Mouse (Mus musculus) hindbrain, embryonic 16.5 days (tissue): ENCODE data around the gene Atp8b5. TPM values are rescaled to one million over a fixed set of nuclear protein-coding genes. Genes with fewer than 3 reads are reported as not detected.

Experiments used
- ATAC-seq: fragments of 200-750 bp; cut with Nextera tagmentation; 2 replicates; pipeline ENCODE4 v1.8.0; 2017; ENCODE audit warnings: moderate TSS enrichment, moderate library complexity
- H3K27ac ChIP-seq: fragments of 300-500 bp; sonication (generic); 2 replicates; pipeline ENCODE4 v1.5.1; 2014; ENCODE audit warnings: low read depth, mild to moderate bottlenecking, control low read depth, low read length, moderate library complexity
- H3K27me3 ChIP-seq: fragments of 300-500 bp; sonication (generic); replicated peaks from 2 replicates; pipeline ENCODE4 v1.6.1; 2014; ENCODE audit warnings: low read length; ENCODE audit not compliant: control insufficient read depth, insufficient read depth
- H3K36me3 ChIP-seq: fragments of 300-500 bp; sonication (generic); 2 replicates; pipeline ENCODE4 v1.6.1; 2014; ENCODE audit warnings: mild to moderate bottlenecking, low read length, moderate library complexity, mixed read lengths; ENCODE audit not compliant: control insufficient read depth, insufficient read depth
- H3K4me1 ChIP-seq: fragments of 300-500 bp; sonication (generic); 2 replicates; pipeline ENCODE4 v1.6.1; 2014; ENCODE audit warnings: low read depth, low read length; ENCODE audit not compliant: control insufficient read depth, insufficient read depth
- H3K4me2 ChIP-seq: fragments of 300-500 bp; sonication (generic); 2 replicates; pipeline ENCODE4 v1.6.1; 2014; ENCODE audit warnings: mild to moderate bottlenecking, low read length, control low read depth, moderate library complexity
- H3K4me3 ChIP-seq: fragments of 300-500 bp; sonication (generic); 2 replicates; pipeline ENCODE4 v1.5.1; 2014; ENCODE audit warnings: mild to moderate bottlenecking, low read length, control low read depth, moderate library complexity
- H3K9ac ChIP-seq: fragments of 300-500 bp; sonication (generic); 2 replicates; pipeline ENCODE4 v1.6.1; 2014; ENCODE audit warnings: low read depth, mild to moderate bottlenecking, control low read depth, low read length, moderate library complexity
- H3K9me3 ChIP-seq: fragments of 300-500 bp; sonication (generic); 2 replicates; pipeline ENCODE4 v1.6.1; 2014; ENCODE audit warnings: mild to moderate bottlenecking, low read length, moderate library complexity; ENCODE audit not compliant: control insufficient read depth
- WGBS: fragments of 180-500 bp; shearing (Covaris S2); extraction: QIAGEN DNeasy Blood & Tissue Kit; methylation state at CpG from one replicate; pipeline ENCODE4 v1.1.7; 2014; 5-methylcytosine and 5-hydroxymethylcytosine counted together
- polyA plus RNA-seq: library from polyadenylated mRNA; unstranded; fragments of >200 nt; fragmentation: Nextera tagmentation; extraction: Ambion mirVana; gene quantifications from 2 replicates; pipeline ENCODE4 v1.2.1, GENCODE M21; 2015

Atp8b5 gene
- polyA plus RNA-seq, 1 experiment from 2014 or later = 0.60 TPM

DNA sequence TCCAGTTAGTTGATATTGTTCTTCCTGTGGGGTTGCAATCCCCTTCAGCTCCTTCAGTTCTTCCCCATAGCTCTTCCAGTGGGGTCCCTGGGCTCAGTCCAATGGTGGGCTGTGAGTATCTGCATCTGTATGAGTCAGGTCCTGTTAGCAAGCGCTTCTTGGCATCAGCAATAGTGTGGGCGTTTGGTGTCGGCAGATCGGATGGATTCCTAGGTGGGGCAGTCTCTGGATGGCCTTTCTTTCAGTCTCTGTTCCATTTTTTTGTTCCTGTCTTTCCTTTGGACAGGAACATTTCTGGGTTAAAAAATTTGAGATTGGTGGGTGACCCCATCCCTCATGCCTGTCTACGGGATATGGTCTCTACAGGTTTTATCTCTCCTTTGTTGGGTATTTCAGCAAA lies 18.5 kb downstream of the Atp8b5 start:
- 94% methylated on average over 5 of the region's 5 CpGs for WGBS
- Histone ChIP-seq H3K36me3 (no peaks in the 10 kb centered on the region), H3K27me3 (no peaks in the 10 kb centered on the region), H3K9ac (no peak overlapping the region), H3K9me3 (no peaks in the 10 kb centered on the region), H3K27ac (no peak overlapping the region), H3K4me1 (no peaks in the 10 kb centered on the region), H3K4me3 (no peak overlapping the region), H3K4me2 (no peak overlapping the region)
- ATAC-seq = no peak

- H3K36me3 ChIP-seq = no peaks in the 10 kb centered on the region
- no peak overlapping the region for H3K27ac ChIP-seq
- no peak overlapping the region for H3K4me3 ChIP-seq
- H3K4me1 ChIP-seq = no peaks in the 10 kb centered on the region
- WGBS = 79% methylated on average over 3 of the region's 3 CpGs
- H3K9me3 ChIP-seq = no peaks in the 10 kb centered on the region
- H3K4me2 ChIP-seq = no peak overlapping the region
- no peaks in the 10 kb centered on the region for H3K27me3 ChIP-seq
- ATAC-seq = no peak
- no peak overlapping the region for H3K9ac ChIP-seq
Observed at GRCm38 (mm10) chr4:43287305-43287704, 20.3 kb downstream of the Atp8b5 start.

DNA sequence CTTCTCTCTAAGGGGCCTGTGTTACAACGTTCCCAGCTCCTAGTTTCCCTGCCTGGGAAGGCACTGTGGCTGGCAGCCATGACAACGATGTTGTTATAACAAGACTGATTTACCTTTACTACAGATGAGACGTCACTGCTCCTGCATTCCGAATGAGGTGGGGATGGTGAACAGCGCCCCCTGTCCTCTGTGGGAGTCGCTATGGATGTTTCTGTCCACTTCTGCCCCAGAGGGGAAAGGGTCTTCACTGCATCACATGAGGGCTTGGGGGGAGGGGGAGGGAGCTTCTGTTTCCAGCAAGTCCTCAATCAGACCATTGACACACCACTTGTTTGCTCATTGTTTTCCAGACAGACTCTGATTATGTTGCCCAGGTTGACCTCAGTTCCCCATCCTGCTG lies 27.0 kb downstream of the Atp8b5 start:
- no peak for ATAC-seq

DNA sequence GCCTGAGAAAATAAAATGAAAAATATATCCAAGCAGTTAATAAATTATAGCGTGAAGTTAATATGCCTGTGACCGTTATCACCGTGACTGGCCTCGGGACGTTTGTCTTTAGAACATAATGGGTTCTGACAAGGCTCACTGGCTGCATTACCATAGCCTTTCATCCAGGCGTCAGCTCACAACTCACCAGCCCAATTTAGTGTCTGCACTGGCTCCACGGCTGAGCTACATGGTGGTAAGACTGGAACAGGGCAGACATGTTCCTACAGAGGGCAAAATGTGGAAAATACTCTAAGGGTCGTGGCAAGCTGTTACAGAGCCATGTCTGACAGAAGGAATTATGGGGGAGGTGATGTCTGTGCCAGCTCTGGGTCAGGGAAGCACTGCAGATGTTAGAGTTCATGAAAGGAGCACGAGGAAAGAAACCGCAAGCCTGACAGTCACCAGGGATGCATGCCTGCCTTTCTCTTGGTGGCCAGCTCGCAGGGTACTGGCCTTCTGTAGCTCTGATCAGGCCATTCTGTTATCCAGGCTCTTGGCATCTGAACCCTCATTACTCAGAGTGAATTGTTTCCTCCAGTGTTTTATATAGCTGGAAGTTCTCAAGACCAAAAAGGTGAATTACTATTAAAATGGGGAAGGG lies 42.9 kb downstream of the Atp8b5 start:
- Histone ChIP-seq H3K27ac (no peak overlapping the region), H3K36me3 (no peaks in the 10 kb centered on the region), H3K9ac (no peak overlapping the region), H3K9me3 (no peaks in the 10 kb centered on the region), H3K4me1 (peaks cover 2% of the 10 kb centered on the region; the same call in 1 of the 2 replicates), H3K4me3 (no peak overlapping the region), H3K4me2 (no peak overlapping the region), H3K27me3 (no peaks in the 10 kb centered on the region)
- peak; percentile 45; the same call in 1 of the 2 replicates for ATAC-seq
- WGBS = 14% methylated on average over 11 of the region's 11 CpGs

More for the DNA sequence above, 27.0 kb downstream of the Atp8b5 start:
- Histone ChIP-seq H3K4me2 (no peak overlapping the region), H3K9me3 (no peaks in the 10 kb centered on the region), H3K36me3 (no peaks in the 10 kb centered on the region), H3K9ac (no peak overlapping the region), H3K4me1 (no peaks in the 10 kb centered on the region), H3K4me3 (no peak overlapping the region), H3K27me3 (no peaks in the 10 kb centered on the region), H3K27ac (no peak overlapping the region)
- WGBS = 31% methylated on average over 6 of the region's 6 CpGs

GRCm38 (mm10) chr4:43321536-43321935 lies 54.6 kb downstream of the Atp8b5 start:
- H3K4me1 ChIP-seq = no peaks in the 10 kb centered on the region
- no peak overlapping the region for H3K9ac ChIP-seq
- H3K4me3 ChIP-seq = no peak overlapping the region
- no peaks in the 10 kb centered on the region for H3K9me3 ChIP-seq
- no peak overlapping the region for H3K4me2 ChIP-seq
- 82% methylated on average over 4 of the region's 4 CpGs for WGBS
- H3K36me3 ChIP-seq = no peaks in the 10 kb centered on the region
- ATAC-seq = no peak
- H3K27me3 ChIP-seq = no peaks in the 10 kb centered on the region
- no peak overlapping the region for H3K27ac ChIP-seq

DNA sequence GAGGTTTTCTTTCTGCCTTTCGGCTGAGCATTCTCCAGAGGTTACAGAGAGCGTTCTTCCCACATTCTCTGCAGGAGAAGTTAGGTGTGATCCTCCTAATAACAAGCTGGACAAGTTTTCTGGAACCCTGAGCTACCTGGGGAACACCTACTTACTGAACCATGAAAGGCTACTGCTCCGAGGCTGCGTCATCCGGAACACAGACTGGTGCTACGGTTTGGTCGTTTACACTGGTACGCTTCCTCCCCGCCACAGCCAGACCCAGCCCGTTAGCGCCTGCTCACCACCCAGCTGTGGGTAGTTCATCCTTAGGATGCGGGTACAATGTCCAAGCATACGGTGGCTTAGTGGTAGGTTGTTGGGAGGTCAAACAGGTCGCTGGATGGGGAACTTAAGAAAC lies 55.4 kb downstream of the Atp8b5 start:
- H3K27ac ChIP-seq = no peak overlapping the region
- no peaks in the 10 kb centered on the region for H3K4me1 ChIP-seq
- H3K36me3 ChIP-seq = no peaks in the 10 kb centered on the region
- no peaks in the 10 kb centered on the region for H3K9me3 ChIP-seq
- no peaks in the 10 kb centered on the region for H3K27me3 ChIP-seq
- H3K9ac ChIP-seq = no peak overlapping the region
- no peak overlapping the region for H3K4me3 ChIP-seq
- H3K4me2 ChIP-seq = no peak overlapping the region
- WGBS = 92% methylated on average over 14 of the region's 14 CpGs
- ATAC-seq = no peak

- no peak for ATAC-seq
- no peaks in the 10 kb centered on the region for H3K9me3 ChIP-seq
- no peak overlapping the region for H3K27ac ChIP-seq
- H3K9ac ChIP-seq = no peak overlapping the region
- H3K4me2 ChIP-seq = no peak overlapping the region
- H3K4me3 ChIP-seq = no peak overlapping the region
- H3K27me3 ChIP-seq = no peaks in the 10 kb centered on the region
- no peaks in the 10 kb centered on the region for H3K36me3 ChIP-seq
- no peaks in the 10 kb centered on the region for H3K4me1 ChIP-seq
- 100% methylated on average over 2 of the region's 2 CpGs for WGBS
Observed at GRCm38 (mm10) chr4:43327118-43327517, 60.2 kb downstream of the Atp8b5 start.

- Histone ChIP-seq H3K4me3 (no peak overlapping the region), H3K9me3 (peaks cover 2% of the 10 kb centered on the region; the same call in 1 of the 2 replicates), H3K27ac (no peak overlapping the region), H3K4me2 (no peak overlapping the region), H3K9ac (no peak overlapping the region), H3K36me3 (no peaks in the 10 kb centered on the region), H3K4me1 (no peaks in the 10 kb centered on the region), H3K27me3 (no peaks in the 10 kb centered on the region)
- no peak for ATAC-seq
- 42% methylated on average over 2 of the region's 2 CpGs for WGBS
Observed at GRCm38 (mm10) chr4:43334771-43335170, 67.8 kb downstream of the Atp8b5 start.

- Histone ChIP-seq H3K4me3 (no peak overlapping the region), H3K4me1 (no peaks in the 10 kb centered on the region), H3K36me3 (no peaks in the 10 kb centered on the region), H3K9ac (no peak overlapping the region), H3K27ac (no peak overlapping the region), H3K9me3 (peaks cover 2% of the 10 kb centered on the region; the same call in 1 of the 2 replicates), H3K4me2 (no peak overlapping the region), H3K27me3 (no peaks in the 10 kb centered on the region)
- no peak for ATAC-seq
Observed at GRCm38 (mm10) chr4:43336176-43336575, 69.2 kb downstream of the Atp8b5 start.
